Mouse (Mus musculus) C2C12 (cell line): Measurements from ENCODE around the gene Cntn2.

ENCODE experiments used
- CEBPB ChIP-seq: IDR thresholded peaks from one replicate; pipeline ENCODE4 v1.6.1; 2011; ENCODE audit warnings: low read depth, mild to moderate bottlenecking, control low read depth, moderate library complexity
- CTCF ChIP-seq: IDR thresholded peaks from one replicate; pipeline ENCODE4 v1.5.1; 2011; ENCODE audit not compliant: control insufficient read depth, insufficient read depth, insufficient read length
- MAX ChIP-seq: IDR thresholded peaks from one replicate; pipeline ENCODE4 v1.6.1; 2011; ENCODE audit warnings: mild to moderate bottlenecking, control low read depth
- MYOG ChIP-seq: IDR thresholded peaks from one replicate; pipeline ENCODE4 v1.6.1; 2011; ENCODE audit not compliant: control insufficient read depth, insufficient read length; ENCODE audit errors: extremely low read depth
- USF1 ChIP-seq: IDR thresholded peaks from one replicate; pipeline ENCODE4 v1.6.1; 2011; ENCODE audit warnings: low read depth, mild to moderate bottlenecking, control low read depth, moderate library complexity

DNA sequence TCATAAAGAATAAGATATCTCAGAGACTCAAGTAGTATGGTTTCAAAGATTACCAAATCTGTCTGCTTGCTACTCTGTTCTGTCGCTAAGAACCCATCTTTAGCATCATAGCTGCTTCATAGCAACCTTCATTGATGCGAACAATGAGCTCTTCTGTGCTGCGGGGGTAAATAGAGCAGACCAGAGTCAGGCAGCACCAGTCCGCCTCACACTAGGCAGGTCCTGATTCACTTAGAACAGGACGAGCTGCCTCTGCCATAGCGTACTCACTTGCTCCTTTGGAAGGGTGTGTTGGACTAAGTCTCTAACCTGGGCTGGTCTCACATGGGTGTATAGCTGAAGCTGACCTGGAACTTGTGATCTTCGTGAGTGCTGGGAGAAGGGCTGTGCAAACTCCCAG, 37.0 kb downstream of the Cntn2 start, which contains the start of gene Tmem81:
- TF ChIP-seq CTCF: no peak
- TF ChIP-seq MYOG: no peak
- TF ChIP-seq USF1: no peak
- no peak for TF ChIP-seq MAX
- no peak for TF ChIP-seq CEBPB
